Mouse (Mus musculus) liver, embryonic 12.5 days (tissue): ENCODE measurements around the gene Sppl2b. TPM values are rescaled to one million over a fixed set of nuclear protein-coding genes. Genes with fewer than 3 reads are reported as not detected.
A peak's percentile ranks its signal among the peaks of the same experiment; 100 is the strongest.

ENCODE experiments used
- ATAC-seq: fragments of 200-750 bp; cut with Nextera tagmentation; 2 replicates; pipeline ENCODE4 v1.8.0; 2017; ENCODE audit warnings: moderate number of reproducible peaks, mild to moderate bottlenecking, moderate library complexity
- H3K27ac ChIP-seq: fragments of 300-500 bp; sonication (generic); 2 replicates; pipeline ENCODE4 v1.5.1; 2016; ENCODE audit warnings: mild to moderate bottlenecking
- H3K27me3 ChIP-seq: fragments of 300-500 bp; sonication (generic); replicated peaks from 2 replicates; pipeline ENCODE4 v1.6.1; 2016; ENCODE audit warnings: mild to moderate bottlenecking, moderate library complexity
- H3K36me3 ChIP-seq: fragments of 300-500 bp; sonication (generic); 2 replicates; pipeline ENCODE4 v1.6.1; 2016; ENCODE audit warnings: mild to moderate bottlenecking, moderate library complexity
- H3K4me1 ChIP-seq: fragments of 300-500 bp; sonication (generic); 2 replicates; pipeline ENCODE4 v1.6.1; 2016
- H3K4me2 ChIP-seq: fragments of 300-500 bp; sonication (generic); 2 replicates; pipeline ENCODE4 v1.6.1; 2016; ENCODE audit warnings: mild to moderate bottlenecking, moderate library complexity
- H3K4me3 ChIP-seq: fragments of 300-500 bp; sonication (generic); 2 replicates; pipeline ENCODE4 v1.5.1; 2016; ENCODE audit warnings: mild to moderate bottlenecking, moderate library complexity
- H3K9ac ChIP-seq: fragments of 300-500 bp; sonication (generic); 2 replicates; pipeline ENCODE4 v1.6.1; 2016; ENCODE audit warnings: mild to moderate bottlenecking, moderate library complexity
- H3K9me3 ChIP-seq: fragments of 300-500 bp; sonication (generic); replicated peaks from 2 replicates; pipeline ENCODE4 v1.6.1; 2016; ENCODE audit warnings: mild to moderate bottlenecking, moderate library complexity
- WGBS: fragments of 180-500 bp; shearing (Covaris S2); methylation state at CpG from one replicate; pipeline ENCODE4 v1.1.7; 2016; ENCODE audit not compliant: insufficient replicate concordance; 5-methylcytosine and 5-hydroxymethylcytosine counted together
- polyA plus RNA-seq: library from polyadenylated mRNA; unstranded; fragments of >200 nt; fragmentation: Nextera tagmentation; extraction: Ambion mirVana; gene quantifications from 2 replicates; pipeline ENCODE4 v1.2.1, GENCODE M21; 2016

Sppl2b gene
- polyA plus RNA-seq, 1 experiment from 2014 or later = 66.1 TPM

DNA sequence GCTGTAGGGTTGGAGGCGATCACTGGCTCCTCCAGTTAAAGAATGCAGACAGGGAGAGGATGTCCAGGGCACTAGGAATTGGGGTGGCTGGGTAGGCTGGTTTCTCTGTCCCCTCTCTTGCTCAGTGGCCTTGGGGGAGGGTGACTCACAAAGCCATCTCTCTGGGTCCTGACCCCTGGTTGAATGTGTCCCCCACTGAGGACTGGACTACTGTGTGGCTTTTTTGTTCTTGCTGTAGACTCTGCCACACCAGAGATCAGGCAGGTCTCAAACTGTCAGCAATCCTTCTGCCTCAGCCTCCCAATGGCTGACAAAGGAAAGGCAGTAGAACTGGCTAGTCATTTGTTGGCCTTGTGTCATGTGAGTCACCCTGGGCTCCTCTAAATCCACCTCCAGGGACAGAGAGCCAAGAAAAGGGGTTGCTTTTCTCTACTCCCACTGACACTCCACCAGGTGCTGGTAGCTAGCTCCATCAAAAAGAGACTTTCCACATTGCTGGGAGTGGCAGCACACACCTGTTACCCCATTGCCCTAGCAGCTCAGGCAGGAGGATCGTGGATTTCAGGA is 16.6 kb upstream of the Sppl2b start:
- Histone ChIP-seq H3K9me3 (no peaks in the 10 kb centered on the region), H3K27me3 (peaks cover 100% of the 10 kb centered on the region), H3K9ac (no peak overlapping the region), H3K4me1 (peaks cover 21% of the 10 kb centered on the region; the same call in 1 of the 2 replicates), H3K4me2 (no peak overlapping the region), H3K36me3 (no peaks in the 10 kb centered on the region), H3K27ac (no peak overlapping the region), H3K4me3 (no peak overlapping the region)
- WGBS = 51% methylated on average over 2 of the region's 2 CpGs
- ATAC-seq = no peak

DNA sequence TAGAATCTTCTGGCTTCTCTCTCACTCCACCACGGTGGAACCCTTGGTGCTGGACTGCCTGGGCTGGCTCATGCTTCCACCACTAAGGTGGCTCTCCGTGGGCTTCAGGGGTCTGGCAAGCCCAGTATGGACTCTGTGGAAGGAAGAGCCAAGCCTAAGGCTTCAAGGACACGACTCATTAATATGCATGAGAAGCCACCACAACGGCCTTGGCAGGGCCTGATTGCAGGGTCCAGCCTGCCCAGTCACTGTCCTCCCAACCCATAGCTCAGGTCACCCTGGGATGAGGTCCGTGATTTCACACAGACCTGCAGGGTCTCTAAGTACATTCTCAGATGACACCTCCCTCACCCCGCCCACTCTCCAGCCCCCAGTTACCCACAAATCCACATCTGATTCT is 15.2 kb upstream of the Sppl2b start:
- Histone ChIP-seq H3K27me3 (peaks cover 100% of the 10 kb centered on the region), H3K4me1 (peaks cover 25% of the 10 kb centered on the region), H3K27ac (no peak overlapping the region), H3K4me2 (no peak overlapping the region), H3K9me3 (no peaks in the 10 kb centered on the region), H3K4me3 (no peak overlapping the region), H3K36me3 (no peaks in the 10 kb centered on the region), H3K9ac (no peak overlapping the region)
- WGBS = 53% methylated on average over 6 of the region's 6 CpGs
- ATAC-seq = no peak

DNA sequence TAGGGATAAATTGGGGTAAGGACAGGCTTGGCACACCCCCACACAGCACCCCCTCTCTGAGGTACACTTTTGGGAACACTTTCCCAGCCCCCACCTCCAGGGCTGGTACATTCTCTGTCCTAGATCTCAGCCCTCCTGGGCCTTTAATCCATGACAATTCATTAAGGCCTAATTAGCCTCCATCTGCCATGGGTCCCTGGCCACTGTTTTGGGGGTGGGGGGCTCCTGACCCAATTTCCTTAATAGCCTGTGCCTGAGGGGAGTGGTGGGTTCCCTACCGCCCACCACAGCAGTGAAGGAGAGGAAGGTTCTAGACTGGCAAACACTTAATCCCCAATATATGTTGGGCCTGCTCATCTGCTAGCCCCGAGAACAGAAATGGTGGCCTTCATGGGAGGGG is 13.4 kb upstream of the Sppl2b start:
- peaks cover 21% of the 10 kb centered on the region for H3K4me1 ChIP-seq
- H3K9me3 ChIP-seq = no peaks in the 10 kb centered on the region
- ATAC-seq = no peak
- no peak overlapping the region for H3K4me3 ChIP-seq
- no peak overlapping the region for H3K4me2 ChIP-seq
- no peak overlapping the region for H3K27ac ChIP-seq
- no peaks in the 10 kb centered on the region for H3K36me3 ChIP-seq
- peaks cover 100% of the 10 kb centered on the region for H3K27me3 ChIP-seq
- WGBS = 75% methylated on average over 2 of the region's 2 CpGs
- H3K9ac ChIP-seq = no peak overlapping the region

DNA sequence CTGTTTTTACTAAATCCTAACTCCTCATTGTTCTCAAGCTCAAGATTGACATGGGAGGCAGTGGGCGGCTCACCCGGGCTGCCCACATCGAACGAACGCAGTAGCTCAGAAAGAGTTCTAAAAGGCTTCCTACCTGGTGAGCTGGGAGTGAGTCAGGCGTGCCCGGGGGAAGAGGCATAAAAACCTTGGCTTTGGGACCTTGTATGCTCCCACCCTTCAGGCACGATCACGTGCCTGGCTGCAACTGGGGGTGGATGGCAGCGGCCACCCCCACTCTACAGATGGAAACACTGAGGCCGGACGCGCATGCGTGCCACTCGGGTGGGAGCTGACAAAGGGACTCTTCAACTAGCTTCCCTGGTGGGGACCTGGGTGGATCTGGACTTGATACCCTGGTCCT is 12.7 kb upstream of the Sppl2b start:
- no peaks in the 10 kb centered on the region for H3K36me3 ChIP-seq
- WGBS = 75% methylated on average over 15 of the region's 15 CpGs
- no peak overlapping the region for H3K27ac ChIP-seq
- H3K4me3 ChIP-seq = no peak overlapping the region
- ATAC-seq = no peak
- no peak overlapping the region for H3K4me2 ChIP-seq
- H3K4me1 ChIP-seq = peaks cover 16% of the 10 kb centered on the region
- H3K9me3 ChIP-seq = no peaks in the 10 kb centered on the region
- peaks cover 100% of the 10 kb centered on the region for H3K27me3 ChIP-seq
- H3K9ac ChIP-seq = no peak overlapping the region

DNA sequence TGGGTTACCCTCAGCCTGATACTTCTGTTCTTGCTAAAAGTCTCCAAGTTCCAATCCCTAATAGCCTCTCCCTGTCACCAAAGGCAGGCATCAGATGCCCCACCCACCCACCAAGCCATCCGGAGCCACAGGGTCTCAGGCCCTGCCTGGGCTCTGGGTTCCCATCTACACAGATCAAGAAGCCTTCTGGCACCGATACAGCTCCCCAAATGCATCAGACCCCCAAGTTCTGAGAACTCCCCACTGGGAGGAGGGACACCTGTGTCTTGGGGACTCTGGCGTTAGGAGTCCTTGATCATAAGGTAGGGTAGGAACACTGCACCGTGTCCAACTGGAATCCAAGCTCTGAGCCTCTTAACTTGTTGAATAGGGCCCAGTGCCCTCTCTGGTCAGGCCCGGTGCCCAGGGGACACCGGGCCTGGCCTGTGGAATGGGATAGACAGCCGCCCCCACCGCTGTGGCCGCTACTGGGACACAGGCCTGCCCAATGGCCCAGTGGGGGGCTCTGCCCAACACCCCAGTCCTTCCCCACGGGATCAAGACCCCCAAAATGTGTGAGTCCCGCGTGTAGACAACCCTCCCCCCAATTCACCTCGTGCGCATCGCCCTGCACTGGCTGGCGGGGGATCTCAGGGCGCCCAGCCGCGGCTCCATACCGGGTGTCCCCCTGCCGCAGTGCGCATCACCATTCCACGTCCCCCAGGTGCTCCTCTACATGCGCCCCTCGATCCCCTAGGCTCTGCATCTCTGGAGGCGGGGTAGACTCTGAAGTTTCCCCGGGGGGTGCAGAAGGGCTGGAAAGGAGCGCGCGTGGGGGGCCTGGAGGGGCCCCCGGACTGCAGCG is 11.8 kb upstream of the Sppl2b start:
- Histone ChIP-seq H3K4me2 (peak overlapping the region; percentile 59), H3K27me3 (peaks cover 92% of the 10 kb centered on the region), H3K9ac (no peak overlapping the region), H3K36me3 (no peaks in the 10 kb centered on the region), H3K27ac (no peak overlapping the region), H3K4me1 (peaks cover 12% of the 10 kb centered on the region), H3K9me3 (no peaks in the 10 kb centered on the region), H3K4me3 (peak overlapping the region; percentile 42)
- WGBS = 11% methylated on average over 32 of the region's 32 CpGs
- ATAC-seq = no peak

DNA sequence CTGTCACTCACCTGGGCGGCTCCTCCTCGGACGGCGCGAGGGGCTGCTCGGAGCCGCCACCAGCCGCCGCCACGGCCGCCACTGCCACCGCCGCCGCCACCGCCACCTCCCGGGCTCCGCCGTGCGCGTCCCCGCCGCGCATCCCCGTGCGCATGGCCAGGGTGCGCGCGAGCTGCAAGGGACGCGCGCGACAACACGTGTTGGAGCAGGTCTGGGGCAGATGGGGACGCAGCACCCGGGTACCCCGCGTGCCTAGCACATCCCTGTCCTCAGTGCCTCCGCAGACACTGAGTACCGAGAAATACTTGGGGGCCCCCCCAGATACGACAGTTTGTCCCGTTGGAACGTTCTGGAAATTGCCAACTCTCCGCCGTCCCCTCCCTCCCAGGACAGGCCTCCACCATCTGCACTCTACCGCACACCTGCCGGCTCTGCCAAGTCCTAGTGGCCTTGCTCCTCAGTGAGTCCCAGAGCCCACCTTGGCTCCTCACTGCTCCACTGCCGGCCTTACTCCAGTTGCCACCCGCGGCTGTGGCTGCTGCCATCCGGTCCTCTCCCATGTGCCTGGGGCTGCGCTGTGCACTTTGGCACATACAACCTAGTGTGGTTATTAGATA is 11.0 kb upstream of the Sppl2b start, which contains the start of gene Lingo3:
TSS of gene Lingo3 (minus strand) at position 109 of the 617 bp plus-strand sequence.
- H3K9ac ChIP-seq = no peak within 1 kb of the TSS
- peak within 1 kb of the TSS; percentile 42 for H3K4me3 ChIP-seq
- no peak for ATAC-seq
- H3K27ac ChIP-seq = no peak within 1 kb of the TSS
- peaks cover 20% of the 10 kb centered on the region for H3K4me1 ChIP-seq
- no peaks in the 10 kb centered on the region for H3K9me3 ChIP-seq
- H3K4me2 ChIP-seq = peak within 1 kb of the TSS; percentile 59
- H3K36me3 ChIP-seq = no peaks in the 10 kb centered on the region
- 6% methylated on average over 45 of the region's 51 CpGs for WGBS
- H3K27me3 ChIP-seq = peaks cover 84% of the 10 kb centered on the region

DNA sequence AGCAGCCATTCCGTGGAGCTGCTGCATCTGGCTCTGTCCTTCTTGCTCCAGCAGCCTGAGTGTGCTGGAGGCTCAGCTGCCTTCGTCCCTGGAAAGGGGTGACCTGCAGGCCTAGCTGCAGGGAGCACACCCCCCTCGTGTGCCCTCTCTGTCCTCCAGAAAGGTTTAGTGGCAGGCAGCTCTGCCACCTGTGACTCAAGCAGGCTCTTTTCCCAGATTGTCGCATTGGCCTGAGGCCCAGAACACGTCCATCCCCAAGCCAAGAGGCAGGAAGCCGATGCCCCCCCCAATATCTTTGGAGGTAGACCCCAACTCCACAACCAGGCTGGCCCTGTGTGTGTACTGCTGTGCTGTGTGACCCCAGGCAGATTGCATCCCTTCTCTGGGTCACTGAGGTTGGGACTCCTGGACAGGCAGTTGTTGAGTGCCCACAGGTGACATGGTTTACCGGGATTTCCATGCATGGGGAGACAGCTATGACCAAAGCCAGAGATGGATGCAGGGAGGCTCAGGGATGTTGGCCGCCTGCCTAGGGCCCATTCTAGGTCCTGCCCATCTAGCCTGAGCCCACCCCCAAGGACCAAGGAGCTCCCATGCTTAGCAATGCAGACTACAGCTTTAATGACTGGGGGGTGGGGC is 9.9 kb upstream of the Sppl2b start:
- H3K4me1 ChIP-seq = peaks cover 30% of the 10 kb centered on the region
- WGBS = 54% methylated on average over 8 of the region's 8 CpGs

DNA sequence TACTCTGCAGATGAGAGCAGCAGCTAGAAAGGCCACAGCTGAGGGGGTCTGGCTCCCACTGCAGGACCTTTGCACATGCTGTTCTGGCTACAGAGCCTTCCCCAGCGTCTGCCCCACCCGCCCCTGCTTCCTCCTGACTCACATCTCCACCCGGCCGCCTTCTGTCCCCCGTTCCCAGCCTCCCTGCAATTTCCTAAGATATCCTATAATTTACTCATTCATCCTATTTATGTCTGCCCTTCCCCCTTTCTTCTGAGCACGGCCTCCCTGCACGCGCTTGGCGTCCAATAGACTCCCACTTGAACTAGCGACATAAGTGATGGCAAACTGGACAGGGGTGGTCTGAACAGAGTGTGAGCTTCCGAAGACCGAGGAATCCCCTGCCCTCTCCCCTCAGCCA is 9.3 kb upstream of the Sppl2b start:
- Histone ChIP-seq H3K27ac (no peak overlapping the region), H3K36me3 (peaks cover 9% of the 10 kb centered on the region), H3K4me1 (peaks cover 35% of the 10 kb centered on the region), H3K4me3 (no peak overlapping the region), H3K9ac (no peak overlapping the region), H3K9me3 (no peaks in the 10 kb centered on the region), H3K4me2 (no peak overlapping the region), H3K27me3 (peaks cover 67% of the 10 kb centered on the region)
- 66% methylated on average over 12 of the region's 12 CpGs for WGBS
- no peak for ATAC-seq

More for the DNA sequence above, 9.9 kb upstream of the Sppl2b start:
- ATAC-seq = no peak
- peaks cover 73% of the 10 kb centered on the region for H3K27me3 ChIP-seq
- no peak overlapping the region for H3K9ac ChIP-seq
- H3K36me3 ChIP-seq = peaks cover 3% of the 10 kb centered on the region
- H3K4me3 ChIP-seq = no peak overlapping the region
- no peaks in the 10 kb centered on the region for H3K9me3 ChIP-seq
- no peak overlapping the region for H3K27ac ChIP-seq
- no peak overlapping the region for H3K4me2 ChIP-seq

DNA sequence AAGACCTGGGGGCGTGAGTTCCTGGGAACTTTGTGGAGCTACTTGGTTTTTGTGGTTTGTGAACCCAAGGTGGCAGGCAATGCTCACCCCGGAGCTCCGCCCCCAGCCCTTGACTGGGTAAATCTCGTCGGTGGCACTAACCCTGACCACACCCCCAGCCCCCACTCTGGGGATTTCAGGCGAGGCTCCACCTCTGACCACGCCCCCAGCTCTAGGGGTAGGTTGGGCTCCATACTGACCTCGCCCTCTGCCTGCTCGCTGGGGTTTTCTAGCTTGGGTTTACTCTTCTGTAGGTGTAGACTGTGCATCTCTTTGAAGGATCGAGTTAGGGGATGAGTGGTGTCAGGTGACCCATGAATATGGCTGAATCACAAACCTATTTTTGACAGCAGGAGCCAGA is 6.5 kb upstream of the Sppl2b start:
- H3K9me3 ChIP-seq = no peaks in the 10 kb centered on the region
- H3K4me3 ChIP-seq = no peak overlapping the region
- peaks cover 47% of the 10 kb centered on the region for H3K4me1 ChIP-seq
- WGBS = 3% methylated on average over 10 of the region's 10 CpGs
- ATAC-seq = peak; percentile 77
- peak overlapping the region; percentile 28; the same call in 1 of the 2 replicates for H3K4me2 ChIP-seq
- no peak overlapping the region for H3K27ac ChIP-seq
- peaks cover 39% of the 10 kb centered on the region for H3K27me3 ChIP-seq
- H3K36me3 ChIP-seq = peaks cover 36% of the 10 kb centered on the region
- no peak overlapping the region for H3K9ac ChIP-seq

DNA sequence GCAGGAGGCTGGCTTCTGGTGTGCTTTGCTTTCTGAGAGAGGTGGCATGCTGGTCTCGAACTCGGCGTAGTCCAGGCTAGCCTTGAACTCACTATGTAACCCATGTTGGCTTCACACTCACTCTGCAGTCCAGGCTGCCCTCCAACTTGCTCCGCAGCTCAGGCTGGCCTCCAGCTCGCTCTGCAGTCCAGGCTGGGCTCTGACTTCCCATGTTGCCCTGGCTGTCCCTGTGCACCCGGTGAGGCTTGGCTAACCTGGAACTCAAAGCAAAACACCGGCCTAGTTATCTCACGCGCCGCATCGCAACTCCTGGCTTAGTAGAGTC is 636 bp downstream of the Sppl2b start:
- Histone ChIP-seq H3K4me1 (peaks cover 78% of the 10 kb centered on the region), H3K27ac (peak overlapping the region; percentile 99), H3K9me3 (no peaks in the 10 kb centered on the region), H3K4me2 (peak overlapping the region; percentile 93), H3K36me3 (peaks cover 43% of the 10 kb centered on the region), H3K27me3 (no peaks in the 10 kb centered on the region), H3K9ac (peak overlapping the region; percentile 97), H3K4me3 (peak overlapping the region; percentile 91)
- no peak for ATAC-seq
- 6% methylated on average over 11 of the region's 11 CpGs for WGBS

DNA sequence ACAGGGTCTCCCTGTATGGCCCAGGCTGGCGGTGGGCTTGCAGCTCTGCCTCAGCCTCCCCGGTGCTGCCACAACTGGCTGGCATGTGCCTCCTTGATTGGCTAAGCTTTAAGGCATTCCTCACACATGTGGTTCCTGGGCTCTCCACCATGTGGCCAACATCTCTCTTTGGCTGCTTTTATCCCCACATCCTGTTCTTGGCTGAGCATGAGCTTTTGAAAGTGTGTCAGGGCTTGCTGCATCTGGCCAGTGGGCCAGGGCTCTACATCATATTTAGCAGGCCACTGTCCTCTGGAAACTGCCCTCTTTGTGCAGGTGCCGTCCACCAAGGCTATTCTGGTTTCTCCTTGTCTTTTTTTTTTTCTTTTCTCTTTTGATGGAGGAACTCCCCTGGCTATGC is 1.2 kb downstream of the Sppl2b start:
- peak overlapping the region; percentile 93 for H3K4me2 ChIP-seq
- WGBS = 33% methylated on average over 3 of the region's 3 CpGs
- peak overlapping the region; percentile 99 for H3K27ac ChIP-seq
- peaks cover 43% of the 10 kb centered on the region for H3K36me3 ChIP-seq
- peak overlapping the region; percentile 91 for H3K4me3 ChIP-seq
- no peaks in the 10 kb centered on the region for H3K27me3 ChIP-seq
- no peak for ATAC-seq
- peak overlapping the region; percentile 97 for H3K9ac ChIP-seq
- no peaks in the 10 kb centered on the region for H3K9me3 ChIP-seq
- peaks cover 82% of the 10 kb centered on the region for H3K4me1 ChIP-seq

DNA sequence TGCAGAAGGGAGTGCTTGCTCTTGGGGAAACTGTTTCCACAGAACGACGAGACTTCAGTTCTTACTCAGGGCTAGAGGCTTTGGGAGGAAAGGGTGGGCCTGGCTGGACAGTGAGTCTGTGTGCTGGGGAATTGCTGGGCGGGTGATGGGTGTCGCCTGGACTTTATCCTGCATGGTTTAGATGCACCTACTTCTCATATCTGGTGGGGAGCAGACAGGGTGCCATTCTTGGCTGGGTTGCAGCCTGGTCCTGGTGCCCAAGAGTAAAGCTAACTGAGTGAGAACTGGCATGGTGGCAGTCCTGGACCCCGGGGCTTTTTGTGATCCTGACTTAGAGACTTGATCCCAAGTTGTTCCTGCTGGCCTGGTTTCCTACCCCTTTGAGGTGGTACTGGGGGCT is 1.8 kb downstream of the Sppl2b start:
- H3K4me2 ChIP-seq = peak overlapping the region; percentile 93
- no peaks in the 10 kb centered on the region for H3K9me3 ChIP-seq
- H3K27ac ChIP-seq = peak overlapping the region; percentile 99
- H3K27me3 ChIP-seq = no peaks in the 10 kb centered on the region
- 37% methylated on average over 5 of the region's 5 CpGs for WGBS
- peaks cover 87% of the 10 kb centered on the region for H3K4me1 ChIP-seq
- H3K9ac ChIP-seq = peak overlapping the region; percentile 97
- peak overlapping the region; percentile 91 for H3K4me3 ChIP-seq
- peak; percentile 40 for ATAC-seq
- peaks cover 43% of the 10 kb centered on the region for H3K36me3 ChIP-seq
